In genomic region chr2:24942092-24942491, GRCm38 (mm10) we compare ENCODE assay signal across 22 mouse cellular contexts. TPM values are rescaled to one million over a fixed set of nuclear protein-coding genes. Genes with fewer than 3 reads are reported as not detected.
DNase-seq lines count a peak whose midpoint lies in the region; ATAC-seq and TF ChIP-seq lines count a peak whose summit lies in the region.
"Had no signal": no experiment of that assay in that cellular context is flagged by ENCODE, and none has a peak within 500 bp of the region (broad histone marks: within the 10 kb centered on the region; RNA-seq: fewer than 3 reads in every experiment).

No protein-coding gene starts in this region.

- H3K4me3 ChIP-seq in MEL (ENCODE audit: control insufficient read depth in 1 of 2, insufficient read depth in 1 of 2, low read depth in 2 of 2, low read length in 2 of 2): no peak overlapping the region
- H3K4me3 ChIP-seq in midbrain, postnatal 0 days (ENCODE audit: low read depth, low read length): no peak overlapping the region

- no peak overlapping the region for H3K9ac ChIP-seq in MEL (ENCODE audit: control insufficient read depth, low read depth, low read length, poor library complexity, severe bottlenecking)
- no peak overlapping the region for H3K9ac ChIP-seq in midbrain, postnatal 0 days (replicated peaks; ENCODE audit: low read length, poor library complexity, severe bottlenecking)

- DNase-seq in MEL (ENCODE audit: low read depth, low spot score): no peak
- DNase-seq in adrenal gland, adult 18-20 months (ENCODE audit: low spot score in 2 of 2): no peak
- DNase-seq in midbrain, postnatal 0 days (ENCODE audit: low spot score): no peak
- no peak for DNase-seq in spleen, postnatal 4 days (ENCODE audit: low spot score in 2 of 2)
- DNase-seq: adrenal gland, adult 2 months; adrenal gland, adult 8-10 months; adrenal gland, postnatal 10 days; adrenal gland, postnatal 14 days; adrenal gland, postnatal 25 days; adrenal gland, postnatal 36 days; B cell, adult 2 months; cerebellum, adult 11 months; cerebellum, adult 11-12 months; cerebellum, adult 18-20 months; cerebellum, adult 2 months; cerebellum, adult 8-10 months had no signal

- no peaks in the 10 kb centered on the region for H3K36me3 ChIP-seq in MEL (ENCODE audit: control insufficient read depth in 1 of 2, insufficient read depth in 2 of 2, low read length in 2 of 2)
- H3K36me3 ChIP-seq in midbrain, postnatal 0 days (ENCODE audit: insufficient read depth, low read length): no peaks in the 10 kb centered on the region
- H3K36me3 ChIP-seq: G1E had no signal

- no peaks in the 10 kb centered on the region for H3K4me1 ChIP-seq in MEL (ENCODE audit: control insufficient read depth in 1 of 2, insufficient read depth in 2 of 2, low read length in 2 of 2)
- no peaks in the 10 kb centered on the region for H3K4me1 ChIP-seq in midbrain, postnatal 0 days (ENCODE audit: insufficient read depth, low read length)

- TF ChIP-seq CTCF in MEL (IDR thresholded peaks at IDR 0.05 in 2 of 3, conservative IDR thresholded peaks at IDR 0.05 in 1 of 3; ENCODE audit: control insufficient read depth in 1 of 3, insufficient read depth in 1 of 3, low read depth in 2 of 3, low read length in 3 of 3, poor library complexity in 1 of 3, severe bottlenecking in 1 of 3): no peak
- no peak for TF ChIP-seq CTCF in midbrain, postnatal 0 days (IDR thresholded peaks at IDR 0.05)

- no peak overlapping the region for H3K27ac ChIP-seq in MEL (ENCODE audit: control insufficient read depth, low read depth, low read length)
- H3K27ac ChIP-seq in midbrain, postnatal 0 days (ENCODE audit: low read depth, low read length): no peak overlapping the region

- no peaks in the 10 kb centered on the region for H3K9me3 ChIP-seq in MEL (replicated peaks; ENCODE audit: insufficient read depth, low read length)
- H3K9me3 ChIP-seq in midbrain, postnatal 0 days (ENCODE audit: low read length): no peaks in the 10 kb centered on the region
- H3K9me3 ChIP-seq: G1E had no signal

- TF ChIP-seq POLR2A in MEL (IDR thresholded peaks at IDR 0.05; ENCODE audit: control insufficient read depth in 1 of 2, insufficient read depth in 1 of 2, low read depth in 1 of 2, low read length in 2 of 2, poor library complexity in 1 of 2): no peak

- TF ChIP-seq RAD21 in MEL (IDR thresholded peaks at IDR 0.05; ENCODE audit: low read depth, low read length): no peak

- no peaks in the 10 kb centered on the region for H3K27me3 ChIP-seq in MEL (ENCODE audit: control insufficient read depth in 1 of 2, insufficient read depth in 2 of 2, low read length in 2 of 2)
- H3K27me3 ChIP-seq in midbrain, postnatal 0 days (ENCODE audit: insufficient read depth, low read length): no peaks in the 10 kb centered on the region

- TF ChIP-seq EP300 in MEL (IDR thresholded peaks at IDR 0.05; ENCODE audit: low read depth in 1 of 2, low read length in 2 of 2): no peak

- WGBS in midbrain, postnatal 0 days: 73% methylated on average over 4 of the region's 4 CpGs

- H3K79me2 ChIP-seq in MEL (ENCODE audit: control insufficient read depth, insufficient read depth, low read length, poor library complexity): no peaks in the 10 kb centered on the region

- no peak overlapping the region for H3K4me2 ChIP-seq in midbrain, postnatal 0 days (ENCODE audit: low read depth, low read length, poor library complexity, severe bottlenecking)

- peak; percentile 20; the same call in 1 of the 2 replicates for ATAC-seq in megakaryocyte progenitor cell, adult 5-6 weeks (replicated peaks; ENCODE audit: poor library complexity)
- ATAC-seq in megakaryocyte-erythroid progenitor cell, adult 5-6 weeks (replicated peaks; ENCODE audit: low FRiP score, low TSS enrichment, poor library complexity, severe bottlenecking): peak; percentile 44
- ATAC-seq in midbrain, postnatal 0 days (ENCODE audit: low FRiP score): no peak
- ATAC-seq: activated CD4-positive, CD25-positive, alpha-beta regulatory T cell, adult 4 months; CD4-positive, CD25-positive, alpha-beta regulatory T cell, adult 4 months; Patski had no signal

TF ChIP-seq in MEL, 35 proteins besides CTCF, POLR2A, EP300 and RAD21 (continues in another document):
- TF ChIP-seq USF1 (IDR thresholded peaks at IDR 0.05; ENCODE audit: low read depth, low read length): peak; percentile 59; the same call in 1 of the 2 replicates
- no peak for TF ChIP-seq ELF1 (IDR thresholded peaks at IDR 0.05; ENCODE audit: low read depth, low read length)
- no peak for TF ChIP-seq POLR2AphosphoS5 (IDR thresholded peaks at IDR 0.05; ENCODE audit: borderline replicate concordance, low read depth, low read length)
- TF ChIP-seq MEF2A (IDR thresholded peaks at IDR 0.05; ENCODE audit: extremely low read depth, insufficient replicate concordance, low read depth, low read length, poor library complexity, severe bottlenecking): no peak
- TF ChIP-seq TAL1 (IDR thresholded peaks at IDR 0.05; ENCODE audit: low read length): no peak
- TF ChIP-seq BHLHE40 (IDR thresholded peaks at IDR 0.05; ENCODE audit: borderline replicate concordance, low read depth, low read length): peak; percentile 70; the same call in 1 of the 2 replicates
- TF ChIP-seq NELFE (IDR thresholded peaks at IDR 0.05; ENCODE audit: low read depth, low read length): no peak
- TF ChIP-seq GATA1 (IDR thresholded peaks at IDR 0.05; ENCODE audit: low read depth, low read length): peak; percentile 25; the same call in 1 of the 2 replicates
- TF ChIP-seq SMC3 (IDR thresholded peaks at IDR 0.05; ENCODE audit: low read depth, low read length): no peak

RNA-seq across cellular contexts. Expression of gene Arrdc1, which starts 7.0 kb away (rescaled TPM):
- 19.0 and 20.2 TPM in 2 replicates for total RNA-seq in MEL (2012; rRNA removed)
- polyA plus RNA-seq in MEL (2012; ENCODE audit: insufficient read depth in 1 of 2, insufficient read length in 2 of 2, low read depth in 1 of 2, low replicate concordance in 2 of 2, missing spikeins in 1 of 2): 10 to 100 TPM in 1 of 2 experiments, not detected in 1; 49.0 TPM
- total RNA-seq in megakaryocyte progenitor cell, adult 5-6 weeks (2015): 24.5 and 29.2 TPM in 2 replicates
- 48.3 and 58.9 TPM in 2 replicates for total RNA-seq in megakaryocyte progenitor cell, adult 5-6 weeks (2017)
- 53.4 and 55.9 TPM in 2 replicates for total RNA-seq in megakaryocyte-erythroid progenitor cell, adult 5-6 weeks (2014; fragmentation: Nextera tagmentation)
- total RNA-seq in megakaryocyte-erythroid progenitor cell, adult 5-6 weeks (2017): 38.7 and 66.0 TPM in 2 replicates
- 1 to 10 TPM; 9.2 to 9.9 TPM for total RNA-seq in adrenal gland, adult 18-20 months (2021)
- 55.7 and 62.3 TPM in 2 replicates for total RNA-seq in midbrain, postnatal 0 days (2014; rRNA removed)
- 44.7 and 46.9 TPM in 2 replicates for polyA plus RNA-seq in midbrain, postnatal 0 days (2015; fragmentation: Nextera tagmentation; extraction: Ambion mirVana)

RNA-seq across cellular contexts. Expression of gene Zmynd19, which starts 7.5 kb away (rescaled TPM):
- total RNA-seq in MEL (2012; rRNA removed): 73.7 and 83.5 TPM in 2 replicates
- polyA plus RNA-seq in MEL (2012; ENCODE audit: insufficient read depth in 1 of 2, insufficient read length in 2 of 2, low read depth in 1 of 2, low replicate concordance in 2 of 2, missing spikeins in 1 of 2): 100 to 1,000 TPM in 1 of 2 experiments, not detected in 1; 114 TPM
- 16.0 and 19.1 TPM in 2 replicates for total RNA-seq in megakaryocyte progenitor cell, adult 5-6 weeks (2015)
- total RNA-seq in megakaryocyte progenitor cell, adult 5-6 weeks (2017): 42.9 and 62.2 TPM in 2 replicates
- total RNA-seq in megakaryocyte-erythroid progenitor cell, adult 5-6 weeks (2014; fragmentation: Nextera tagmentation): 34.5 and 34.9 TPM in 2 replicates
- total RNA-seq in megakaryocyte-erythroid progenitor cell, adult 5-6 weeks (2017): 69.9 and 75.2 TPM in 2 replicates
- 10 to 100 TPM; 21.6 to 30.4 TPM for total RNA-seq in adrenal gland, adult 18-20 months (2021)
- total RNA-seq in midbrain, postnatal 0 days (2014; rRNA removed): 33.7 and 36.4 TPM in 2 replicates
- 21.4 TPM in 2 replicates for polyA plus RNA-seq in midbrain, postnatal 0 days (2015; fragmentation: Nextera tagmentation; extraction: Ambion mirVana)

RNA-seq across cellular contexts. Expression of gene Dph7, which starts 20.1 kb away (rescaled TPM):
- total RNA-seq in MEL (2012; rRNA removed): 16.6 and 17.6 TPM in 2 replicates
- polyA plus RNA-seq in MEL (2012; ENCODE audit: insufficient read depth in 1 of 2, insufficient read length in 2 of 2, low read depth in 1 of 2, low replicate concordance in 2 of 2, missing spikeins in 1 of 2): 10 to 100 TPM in 1 of 2 experiments, not detected in 1; 19.7 TPM
- 20.8 TPM in 2 replicates for total RNA-seq in megakaryocyte progenitor cell, adult 5-6 weeks (2015)
- total RNA-seq in megakaryocyte progenitor cell, adult 5-6 weeks (2017): 15.5 and 26.2 TPM in 2 replicates
- total RNA-seq in megakaryocyte-erythroid progenitor cell, adult 5-6 weeks (2014; fragmentation: Nextera tagmentation): 21.0 and 24.9 TPM in 2 replicates
- 16.1 and 29.1 TPM in 2 replicates for total RNA-seq in megakaryocyte-erythroid progenitor cell, adult 5-6 weeks (2017)
- total RNA-seq in adrenal gland, adult 18-20 months (2021): 10 to 100 TPM in 1 of 2 experiments, 1 to 10 TPM in 1; 6.6 to 10.8 TPM
- total RNA-seq in midbrain, postnatal 0 days (2014; rRNA removed): 37.2 and 43.8 TPM in 2 replicates
- 37.1 and 39.6 TPM in 2 replicates for polyA plus RNA-seq in midbrain, postnatal 0 days (2015; fragmentation: Nextera tagmentation; extraction: Ambion mirVana)

RNA-seq across cellular contexts. Expression of gene Ehmt1, which starts 22.7 kb away (rescaled TPM):
- 31.9 and 32.7 TPM in 2 replicates for total RNA-seq in MEL (2012; rRNA removed)
- polyA plus RNA-seq in MEL (2012; ENCODE audit: insufficient read depth in 1 of 2, insufficient read length in 2 of 2, low read depth in 1 of 2, low replicate concordance in 2 of 2, missing spikeins in 1 of 2): 10 to 100 TPM in 1 of 2 experiments, not detected in 1; 55.8 TPM
- total RNA-seq in megakaryocyte progenitor cell, adult 5-6 weeks (2015): 34.4 and 36.7 TPM in 2 replicates
- total RNA-seq in megakaryocyte progenitor cell, adult 5-6 weeks (2017): 63.1 and 87.0 TPM in 2 replicates
- total RNA-seq in megakaryocyte-erythroid progenitor cell, adult 5-6 weeks (2014; fragmentation: Nextera tagmentation): 78.3 and 81.6 TPM in 2 replicates
- total RNA-seq in megakaryocyte-erythroid progenitor cell, adult 5-6 weeks (2017): 62.9 and 107 TPM in 2 replicates
- 10 to 100 TPM; 46.6 to 50.1 TPM for total RNA-seq in adrenal gland, adult 18-20 months (2021)
- 67.8 and 71.0 TPM in 2 replicates for total RNA-seq in midbrain, postnatal 0 days (2014; rRNA removed)
- 55.3 and 63.3 TPM in 2 replicates for polyA plus RNA-seq in midbrain, postnatal 0 days (2015; fragmentation: Nextera tagmentation; extraction: Ambion mirVana)

RNA-seq across cellular contexts. Expression of gene Mrpl41, which starts 32.8 kb away (rescaled TPM):
- total RNA-seq in MEL (2012; rRNA removed): 84.8 and 102 TPM in 2 replicates
- 100 to 1,000 TPM in 1 of 2 experiments, not detected in 1; 103 TPM for polyA plus RNA-seq in MEL (2012; ENCODE audit: insufficient read depth in 1 of 2, insufficient read length in 2 of 2, low read depth in 1 of 2, low replicate concordance in 2 of 2, missing spikeins in 1 of 2)
- total RNA-seq in megakaryocyte progenitor cell, adult 5-6 weeks (2015): 70.4 and 82.4 TPM in 2 replicates
- total RNA-seq in megakaryocyte progenitor cell, adult 5-6 weeks (2017): 117 and 161 TPM in 2 replicates
- total RNA-seq in megakaryocyte-erythroid progenitor cell, adult 5-6 weeks (2014; fragmentation: Nextera tagmentation): 80.8 and 117 TPM in 2 replicates
- 129 and 194 TPM in 2 replicates for total RNA-seq in megakaryocyte-erythroid progenitor cell, adult 5-6 weeks (2017)
- total RNA-seq in adrenal gland, adult 18-20 months (2021): 10 to 100 TPM; 85.2 to 88.0 TPM
- 62.6 and 68.1 TPM in 2 replicates for total RNA-seq in midbrain, postnatal 0 days (2014; rRNA removed)
- 183 and 197 TPM in 2 replicates for polyA plus RNA-seq in midbrain, postnatal 0 days (2015; fragmentation: Nextera tagmentation; extraction: Ambion mirVana)
